Mouse (Mus musculus) liver, embryonic 15.5 days (tissue): ENCODE data around the gene Slc43a1. TPM values are rescaled to one million over a fixed set of nuclear protein-coding genes. Genes with fewer than 3 reads are reported as not detected.

Source experiments
- polyA plus RNA-seq: library from polyadenylated mRNA; unstranded; fragments of >200 nt; fragmentation: Nextera tagmentation; extraction: Ambion mirVana; gene quantifications from 2 replicates; pipeline ENCODE4 v1.2.1, GENCODE M21; 2015

Slc43a1 gene
- polyA plus RNA-seq, 1 experiment from 2014 or later: 190 TPM

Other genes starting within 250 kb of the Slc43a1 start
- 12.4 and 13.1 TPM in 2 replicates for gene Ctnnd1, start 188.1 kb upstream of the Slc43a1 start, polyA plus RNA-seq
- gene Btbd18, start 179.8 kb upstream of the Slc43a1 start, polyA plus RNA-seq: 0.05 TPM in 2 replicates
- gene Selenoh, start 168.1 kb upstream of the Slc43a1 start, polyA plus RNA-seq: 71.6 and 86.7 TPM in 2 replicates
- gene Gm28635, start 160.8 kb upstream of the Slc43a1 start, polyA plus RNA-seq: not detected in 2 replicates
- gene Med19, start 160.4 kb upstream of the Slc43a1 start, polyA plus RNA-seq: 18.7 and 21.1 TPM in 2 replicates
- 71.2 and 71.8 TPM in 2 replicates for gene Tmx2, start 159.7 kb upstream of the Slc43a1 start, polyA plus RNA-seq
- 17.3 and 18.4 TPM in 2 replicates for gene Zdhhc5, start 123.7 kb upstream of the Slc43a1 start, polyA plus RNA-seq
- gene Clp1, start 111.5 kb upstream of the Slc43a1 start, polyA plus RNA-seq: 53.9 and 59.7 TPM in 2 replicates
- 66.9 and 75.7 TPM in 2 replicates for gene Ypel4, start 104.8 kb upstream of the Slc43a1 start, polyA plus RNA-seq
- gene Gm19426, start 95.2 kb upstream of the Slc43a1 start, polyA plus RNA-seq: 1.4 and 1.5 TPM in 2 replicates
- 84.2 and 102 TPM in 2 replicates for gene Serping1, start 63.4 kb upstream of the Slc43a1 start, polyA plus RNA-seq
- 533 and 556 TPM in 2 replicates for gene Ube2l6, start 40.0 kb upstream of the Slc43a1 start, polyA plus RNA-seq
- 0.40 and 0.56 TPM in 2 replicates for gene Smtnl1, start 16.2 kb upstream of the Slc43a1 start, polyA plus RNA-seq
- gene Timm10, start 11.9 kb upstream of the Slc43a1 start, polyA plus RNA-seq: 33.3 and 37.0 TPM in 2 replicates
- 0.09 TPM in 2 replicates for gene Rtn4rl2, start 47.9 kb downstream of the Slc43a1 start, polyA plus RNA-seq
- 113 and 114 TPM in 2 replicates for gene Slc43a3, start 97.7 kb downstream of the Slc43a1 start, polyA plus RNA-seq
- 26.7 and 68.4 TPM in 2 replicates for gene Prg2, start 141.6 kb downstream of the Slc43a1 start, polyA plus RNA-seq
- 1.8 and 6.4 TPM in 2 replicates for gene Prg3, start 149.4 kb downstream of the Slc43a1 start, polyA plus RNA-seq
- 145 and 148 TPM in 2 replicates for gene Ssrp1, start 198.4 kb downstream of the Slc43a1 start, polyA plus RNA-seq
- 0.25 and 0.30 TPM in 2 replicates for gene P2rx3, start 198.6 kb downstream of the Slc43a1 start, polyA plus RNA-seq
- 4.8 and 5.1 TPM in 2 replicates for gene Tnks1bp1, start 209.2 kb downstream of the Slc43a1 start, polyA plus RNA-seq